Mouse (Mus musculus): Measurements from ENCODE around the gene Gm2001. TPM values are rescaled to one million over a fixed set of nuclear protein-coding genes. Genes with fewer than 3 reads are reported as not detected.
"Not testable (repeated sequence)": the region's sequence is repeated elsewhere in the genome, so short reads cannot be mapped to it uniquely, and the experiment has no call there.

The Gm2001 gene
- total and polyA plus RNA-seq, 3 experiments: not detected

DNA sequence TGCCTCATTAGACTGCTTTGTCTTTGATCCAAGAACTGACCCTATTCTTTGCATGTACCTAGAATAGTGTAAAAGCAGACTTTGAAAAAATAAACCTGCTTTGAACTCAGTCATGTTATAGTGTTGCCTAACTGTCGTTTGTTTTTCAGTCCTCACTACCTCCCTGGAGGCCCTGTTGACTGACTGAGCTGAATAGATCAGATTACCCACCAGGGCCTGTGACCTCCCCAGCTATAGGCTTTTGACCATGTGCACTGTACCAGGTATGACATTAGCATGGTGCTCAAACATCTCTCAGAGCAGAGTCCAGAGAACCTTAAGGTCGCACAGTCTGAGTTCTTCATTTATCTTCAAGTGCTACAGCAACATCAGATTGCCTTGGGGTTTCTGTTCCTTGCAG lies 8.5 kb upstream of the Gm2001 start:
- dilution Hi-C loops (cut with MboI; ENCODE audit: extremely low pct_ligation_motif_present, extremely low pct_unique_long_range_greater_than_20kb, low sequenced_read_pairs); H3K4me1 ChIP-seq (ENCODE audit: control insufficient read depth in 1 of 2, insufficient read depth in 2 of 2); H3K9me3 ChIP-seq (replicated peaks; ENCODE audit: low read length); H3K9ac ChIP-seq (ENCODE audit: insufficient read depth, low read depth); H3K79me2 ChIP-seq (replicated peaks; ENCODE audit: control insufficient read depth, extremely low read depth, insufficient read depth, poor library complexity, severe bottlenecking); H3K27ac ChIP-seq (ENCODE audit: insufficient read depth, low read depth); DNase-seq (ENCODE audit: extremely low read depth); H3K36me3 ChIP-seq (replicated peaks in 1 of 2; ENCODE audit: control insufficient read depth in 1 of 2, insufficient read depth in 1 of 2, low read length in 1 of 2); H3K27me3 ChIP-seq (replicated peaks); H3K4me3 ChIP-seq (replicated peaks in 1 of 3; ENCODE audit: low read depth in 2 of 3, low read length in 2 of 3, poor library complexity in 1 of 3); H3K4me2 ChIP-seq (ENCODE audit: insufficient read depth, low read depth, poor library complexity, severe bottlenecking); in situ Hi-C loops (cut with MboI; ENCODE audit: low pct_ligation_motif_present, low pct_unique_long_range_greater_than_20kb, low sequenced_read_pairs): not testable (repeated sequence)

- H3K4me3 ChIP-seq (replicated peaks in 1 of 3; ENCODE audit: low read depth in 2 of 3, low read length in 2 of 3, poor library complexity in 1 of 3); in situ Hi-C loops (cut with MboI; ENCODE audit: low pct_ligation_motif_present, low pct_unique_long_range_greater_than_20kb, low sequenced_read_pairs); H3K4me1 ChIP-seq (ENCODE audit: control insufficient read depth in 1 of 2, insufficient read depth in 2 of 2); H3K9me3 ChIP-seq (replicated peaks; ENCODE audit: low read length); H3K27ac ChIP-seq (ENCODE audit: insufficient read depth, low read depth); H3K4me2 ChIP-seq (ENCODE audit: insufficient read depth, low read depth, poor library complexity, severe bottlenecking); H3K9ac ChIP-seq (ENCODE audit: insufficient read depth, low read depth); dilution Hi-C loops (cut with MboI; ENCODE audit: extremely low pct_ligation_motif_present, extremely low pct_unique_long_range_greater_than_20kb, low sequenced_read_pairs); H3K79me2 ChIP-seq (replicated peaks; ENCODE audit: control insufficient read depth, extremely low read depth, insufficient read depth, poor library complexity, severe bottlenecking); H3K36me3 ChIP-seq (replicated peaks in 1 of 2; ENCODE audit: control insufficient read depth in 1 of 2, insufficient read depth in 1 of 2, low read length in 1 of 2); DNase-seq (ENCODE audit: extremely low read depth); H3K27me3 ChIP-seq (replicated peaks): not testable (repeated sequence)
Observed at GRCm38 (mm10) chr12:87816277-87816676, 25.9 kb downstream of the Gm2001 start, which contains the start of gene BB287469. Gene BB287469, plus strand, starts transcription at chr12:87816577.

- H3K9ac ChIP-seq (ENCODE audit: insufficient read depth, low read depth); H3K27ac ChIP-seq (ENCODE audit: insufficient read depth, low read depth); H3K4me3 ChIP-seq (replicated peaks in 1 of 3; ENCODE audit: low read depth in 2 of 3, low read length in 2 of 3, poor library complexity in 1 of 3); H3K9me3 ChIP-seq (replicated peaks; ENCODE audit: low read length); DNase-seq (ENCODE audit: extremely low read depth); H3K4me2 ChIP-seq (ENCODE audit: insufficient read depth, low read depth, poor library complexity, severe bottlenecking); H3K79me2 ChIP-seq (replicated peaks; ENCODE audit: control insufficient read depth, extremely low read depth, insufficient read depth, poor library complexity, severe bottlenecking); H3K36me3 ChIP-seq (replicated peaks in 1 of 2; ENCODE audit: control insufficient read depth in 1 of 2, insufficient read depth in 1 of 2, low read length in 1 of 2); dilution Hi-C loops (cut with MboI; ENCODE audit: extremely low pct_ligation_motif_present, extremely low pct_unique_long_range_greater_than_20kb, low sequenced_read_pairs); H3K4me1 ChIP-seq (ENCODE audit: control insufficient read depth in 1 of 2, insufficient read depth in 2 of 2); in situ Hi-C loops (cut with MboI; ENCODE audit: low pct_ligation_motif_present, low pct_unique_long_range_greater_than_20kb, low sequenced_read_pairs); H3K27me3 ChIP-seq (replicated peaks): not testable (repeated sequence)
Observed at GRCm38 (mm10) chr12:87797971-87798370, 44.2 kb downstream of the Gm2001 start.

DNA sequence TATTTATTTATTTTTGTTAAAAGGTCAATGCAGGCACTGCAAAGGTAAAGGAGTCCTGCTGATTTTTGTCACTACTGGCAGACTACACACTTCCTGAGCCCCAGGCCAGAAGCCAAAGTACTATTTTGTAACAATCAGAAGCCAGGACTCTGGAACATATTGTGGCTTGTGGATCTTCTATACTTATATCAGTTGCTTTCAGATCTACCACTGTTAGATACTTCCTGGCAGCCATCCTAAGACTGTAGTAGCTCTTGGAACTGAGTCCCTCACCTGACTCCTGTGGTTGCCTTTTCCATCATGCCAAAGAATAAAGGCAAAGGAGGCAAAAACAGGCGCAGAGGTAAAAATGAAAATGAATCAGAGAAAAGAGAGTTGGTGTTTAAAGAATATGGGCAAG lies 46.9 kb downstream of the Gm2001 start, which contains the start of gene Gm21936:
Gm21936 (plus strand) TSS at position 301 of the 400 bp plus-strand sequence.
- H3K4me3 ChIP-seq (replicated peaks in 1 of 3; ENCODE audit: low read depth in 2 of 3, low read length in 2 of 3, poor library complexity in 1 of 3); H3K4me1 ChIP-seq (ENCODE audit: control insufficient read depth in 1 of 2, insufficient read depth in 2 of 2); H3K36me3 ChIP-seq (replicated peaks in 1 of 2; ENCODE audit: control insufficient read depth in 1 of 2, insufficient read depth in 1 of 2, low read length in 1 of 2); in situ Hi-C loops (cut with MboI; ENCODE audit: low pct_ligation_motif_present, low pct_unique_long_range_greater_than_20kb, low sequenced_read_pairs); H3K4me2 ChIP-seq (ENCODE audit: insufficient read depth, low read depth, poor library complexity, severe bottlenecking); H3K9ac ChIP-seq (ENCODE audit: insufficient read depth, low read depth); H3K79me2 ChIP-seq (replicated peaks; ENCODE audit: control insufficient read depth, extremely low read depth, insufficient read depth, poor library complexity, severe bottlenecking); H3K9me3 ChIP-seq (replicated peaks; ENCODE audit: low read length); H3K27ac ChIP-seq (ENCODE audit: insufficient read depth, low read depth); DNase-seq (ENCODE audit: extremely low read depth); dilution Hi-C loops (cut with MboI; ENCODE audit: extremely low pct_ligation_motif_present, extremely low pct_unique_long_range_greater_than_20kb, low sequenced_read_pairs); H3K27me3 ChIP-seq (replicated peaks): not testable (repeated sequence)

Other genes with a start within 250 kb of the Gm2001 start
- not detected in 2 replicates for gene Oog1, start 239.7 kb downstream of the Gm2001 start, total RNA-seq (2012; rRNA removed)
- gene Oog1, start 239.7 kb downstream of the Gm2001 start, total RNA-seq (2014; rRNA removed): not detected in 2 replicates
- not detected in 2 replicates for gene Oog1, start 239.7 kb downstream of the Gm2001 start, polyA plus RNA-seq (2012; ENCODE audit: insufficient read length, low read depth)
- gene Gm4027, start 223.5 kb downstream of the Gm2001 start, total RNA-seq (2012; rRNA removed): 0.08 TPM in 1 of 2 replicates, not detected in the other
- not detected in 2 replicates for gene Gm4027, start 223.5 kb downstream of the Gm2001 start, total RNA-seq (2014; rRNA removed)
- not detected in 2 replicates for gene Gm4027, start 223.5 kb downstream of the Gm2001 start, polyA plus RNA-seq (2012; ENCODE audit: insufficient read length, low read depth)
- not detected in 2 replicates for gene Gm16381, start 197.7 kb downstream of the Gm2001 start, total RNA-seq (2012; rRNA removed)
- not detected in 2 replicates for gene Gm16381, start 197.7 kb downstream of the Gm2001 start, total RNA-seq (2014; rRNA removed)
- not detected in 2 replicates for gene Gm16381, start 197.7 kb downstream of the Gm2001 start, polyA plus RNA-seq (2012; ENCODE audit: insufficient read length, low read depth)
- not detected in 2 replicates for gene Gm21319, start 66.6 kb downstream of the Gm2001 start, total RNA-seq (2012; rRNA removed)
- gene Gm21319, start 66.6 kb downstream of the Gm2001 start, total RNA-seq (2014; rRNA removed): not detected in 2 replicates
- not detected in 2 replicates for gene Gm21319, start 66.6 kb downstream of the Gm2001 start, polyA plus RNA-seq (2012; ENCODE audit: insufficient read length, low read depth)
- not detected in 2 replicates for gene Gm21936, start 46.8 kb downstream of the Gm2001 start, total RNA-seq (2012; rRNA removed)
- not detected in 2 replicates for gene Gm21936, start 46.8 kb downstream of the Gm2001 start, total RNA-seq (2014; rRNA removed)
- not detected in 2 replicates for gene Gm21936, start 46.8 kb downstream of the Gm2001 start, polyA plus RNA-seq (2012; ENCODE audit: insufficient read length, low read depth)
- gene BB287469, start 25.8 kb downstream of the Gm2001 start, total RNA-seq (2012; rRNA removed): not detected in 2 replicates
- not detected in 2 replicates for gene BB287469, start 25.8 kb downstream of the Gm2001 start, total RNA-seq (2014; rRNA removed)
- not detected in 2 replicates for gene BB287469, start 25.8 kb downstream of the Gm2001 start, polyA plus RNA-seq (2012; ENCODE audit: insufficient read length, low read depth)
- not detected in 2 replicates for gene Gm2016, start 31.7 kb upstream of the Gm2001 start, total RNA-seq (2012; rRNA removed)
- gene Gm2016, start 31.7 kb upstream of the Gm2001 start, total RNA-seq (2014; rRNA removed): not detected in 2 replicates
- not detected in 2 replicates for gene Gm2016, start 31.7 kb upstream of the Gm2001 start, polyA plus RNA-seq (2012; ENCODE audit: insufficient read length, low read depth)
- not detected in 2 replicates for gene Gm2022, start 53.0 kb upstream of the Gm2001 start, total RNA-seq (2012; rRNA removed)
- gene Gm2022, start 53.0 kb upstream of the Gm2001 start, total RNA-seq (2014; rRNA removed): not detected in 2 replicates
- gene Gm2022, start 53.0 kb upstream of the Gm2001 start, polyA plus RNA-seq (2012; ENCODE audit: insufficient read length, low read depth): not detected in 2 replicates
- not detected in 2 replicates for gene Gm2035, start 77.5 kb upstream of the Gm2001 start, total RNA-seq (2012; rRNA removed)
- gene Gm2035, start 77.5 kb upstream of the Gm2001 start, total RNA-seq (2014; rRNA removed): not detected in 2 replicates
- not detected in 2 replicates for gene Gm2035, start 77.5 kb upstream of the Gm2001 start, polyA plus RNA-seq (2012; ENCODE audit: insufficient read length, low read depth)
- gene Gm2042, start 111.7 kb upstream of the Gm2001 start, total RNA-seq (2012; rRNA removed): not detected in 2 replicates
- gene Gm2042, start 111.7 kb upstream of the Gm2001 start, total RNA-seq (2014; rRNA removed): not detected in 2 replicates
- gene Gm2042, start 111.7 kb upstream of the Gm2001 start, polyA plus RNA-seq (2012; ENCODE audit: insufficient read length, low read depth): not detected in 2 replicates
- not detected in 2 replicates for gene Gm2075, start 169.5 kb upstream of the Gm2001 start, total RNA-seq (2012; rRNA removed)
- not detected in 2 replicates for gene Gm2075, start 169.5 kb upstream of the Gm2001 start, total RNA-seq (2014; rRNA removed)
- gene Gm2075, start 169.5 kb upstream of the Gm2001 start, polyA plus RNA-seq (2012; ENCODE audit: insufficient read length, low read depth): not detected in 2 replicates
- gene Gm6803, start 176.4 kb upstream of the Gm2001 start, total RNA-seq (2012; rRNA removed): not detected in 2 replicates
- gene Gm6803, start 176.4 kb upstream of the Gm2001 start, total RNA-seq (2014; rRNA removed): not detected in 2 replicates
- not detected in 2 replicates for gene Gm6803, start 176.4 kb upstream of the Gm2001 start, polyA plus RNA-seq (2012; ENCODE audit: insufficient read length, low read depth)
- not detected in 2 replicates for gene Gm2056, start 184.7 kb upstream of the Gm2001 start, total RNA-seq (2012; rRNA removed)
- not detected in 2 replicates for gene Gm2056, start 184.7 kb upstream of the Gm2001 start, total RNA-seq (2014; rRNA removed)
- not detected in 2 replicates for gene Gm2056, start 184.7 kb upstream of the Gm2001 start, polyA plus RNA-seq (2012; ENCODE audit: insufficient read length, low read depth)
- not detected in 2 replicates for gene Gm16368, start 241.4 kb upstream of the Gm2001 start, total RNA-seq (2012; rRNA removed)
- gene Gm16368, start 241.4 kb upstream of the Gm2001 start, total RNA-seq (2014; rRNA removed): not detected in 2 replicates
- gene Gm16368, start 241.4 kb upstream of the Gm2001 start, polyA plus RNA-seq (2012; ENCODE audit: insufficient read length, low read depth): not detected in 2 replicates

Data from CH12.LX (cell line).